Mouse (Mus musculus) lung, adult 2 months (tissue): Measurements from ENCODE around the gene Psmd9.

Source experiments
- CTCF ChIP-seq: fragments of 200-500 bp; IDR thresholded peaks from 2 replicates; pipeline ENCODE4 v1.5.1; 2011; ENCODE audit warnings: mild to moderate bottlenecking, low read length, control low read depth; ENCODE audit not compliant: insufficient read depth
- POLR2A ChIP-seq: fragments of 200-500 bp; IDR thresholded peaks from 2 replicates; pipeline ENCODE4 v1.6.1; 2011; ENCODE audit warnings: low read depth, mild to moderate bottlenecking, control low read depth, low read length, borderline replicate concordance; ENCODE audit errors: extremely low read depth

GRCm38 (mm10) chr5:123128426-123129169 lies 40.6 kb upstream of the Psmd9 start:
- no peak for TF ChIP-seq CTCF
- TF ChIP-seq POLR2A: no peak
